Mouse (Mus musculus) cerebellum, adult 11-12 months (tissue): Measurements from ENCODE around the gene Dysf.

Experiments used
- DNase-seq: peaks from one replicate; pipeline ENCODE4 v3.0.0; 2022

Dysf gene

GRCm38 (mm10) chr6:84124609-84125008 is 116.2 kb downstream of the Dysf start:
- DNase-seq, result no peak

DNA sequence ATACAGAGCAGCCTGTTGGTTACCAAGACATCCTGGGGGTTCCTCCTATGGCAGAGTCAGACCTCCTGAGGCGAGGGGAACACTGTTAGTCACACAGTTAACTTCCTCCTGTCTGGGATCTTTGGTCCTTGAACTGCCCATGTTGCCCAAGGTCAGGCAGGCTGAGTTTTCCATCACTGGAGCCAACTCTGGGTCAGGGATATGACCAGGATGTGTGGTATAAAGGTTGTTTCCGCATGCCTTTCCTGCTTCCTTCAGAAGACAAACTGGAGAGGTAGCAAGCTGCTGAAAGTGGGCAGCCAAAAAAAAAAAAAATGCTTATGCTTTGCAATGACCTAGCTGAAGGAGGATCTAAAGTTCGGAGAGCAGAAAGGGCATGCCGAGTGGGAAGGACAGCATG is 116.7 kb downstream of the Dysf start:
- no peak for DNase-seq

DNA sequence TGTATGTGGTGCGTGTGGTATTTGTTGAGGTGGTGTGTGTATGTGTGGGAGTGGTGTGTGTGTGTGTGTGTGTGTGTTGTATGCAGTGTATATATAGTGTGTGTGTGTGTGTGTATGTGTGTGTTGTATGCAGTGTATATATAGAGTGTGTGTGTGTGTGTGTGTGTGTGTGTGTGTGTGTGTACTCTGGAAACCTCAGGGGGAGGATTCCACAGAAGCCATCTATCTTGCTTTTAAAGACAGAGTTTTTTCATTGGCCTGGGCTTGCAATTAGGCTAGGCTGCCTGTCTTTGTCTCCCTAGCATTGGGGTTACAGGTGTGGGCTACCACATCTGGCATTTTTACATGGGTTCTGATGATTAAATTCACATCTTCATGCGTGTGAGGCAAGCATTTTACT is 119.8 kb downstream of the Dysf start:
- DNase-seq, result no peak

DNA sequence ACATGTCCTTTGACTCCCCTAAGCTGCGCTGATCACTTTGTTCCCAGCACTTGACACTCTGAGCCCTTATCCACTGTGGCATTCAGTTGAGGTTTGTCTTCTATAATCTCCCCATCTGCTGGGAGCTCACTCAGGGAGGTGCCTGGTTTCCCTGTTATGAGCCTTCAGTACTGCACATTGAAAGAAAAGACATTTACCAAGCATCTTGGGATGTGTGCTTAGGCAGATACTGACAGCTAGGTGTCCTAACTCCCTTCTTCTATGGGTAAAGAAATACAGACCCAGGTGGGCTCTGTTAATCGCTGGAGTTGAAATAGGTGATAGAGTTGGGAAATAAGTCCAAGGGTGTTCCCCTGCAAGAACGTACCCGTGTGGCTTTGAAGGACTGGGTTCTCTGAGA is 122.5 kb downstream of the Dysf start:
- DNase-seq, result no peak

- no peak for DNase-seq
Measured at GRCm38 (mm10) chr6:84131539-84131938, 123.1 kb downstream of the Dysf start.

GRCm38 (mm10) chr6:84133053-84133452 is 124.7 kb downstream of the Dysf start:
- no peak for DNase-seq

GRCm38 (mm10) chr6:84133996-84134721 is 125.8 kb downstream of the Dysf start:
- DNase-seq, result no peak

- DNase-seq, result peak; percentile 91
Measured at GRCm38 (mm10) chr6:84134722-84135394, 126.5 kb downstream of the Dysf start.

DNA sequence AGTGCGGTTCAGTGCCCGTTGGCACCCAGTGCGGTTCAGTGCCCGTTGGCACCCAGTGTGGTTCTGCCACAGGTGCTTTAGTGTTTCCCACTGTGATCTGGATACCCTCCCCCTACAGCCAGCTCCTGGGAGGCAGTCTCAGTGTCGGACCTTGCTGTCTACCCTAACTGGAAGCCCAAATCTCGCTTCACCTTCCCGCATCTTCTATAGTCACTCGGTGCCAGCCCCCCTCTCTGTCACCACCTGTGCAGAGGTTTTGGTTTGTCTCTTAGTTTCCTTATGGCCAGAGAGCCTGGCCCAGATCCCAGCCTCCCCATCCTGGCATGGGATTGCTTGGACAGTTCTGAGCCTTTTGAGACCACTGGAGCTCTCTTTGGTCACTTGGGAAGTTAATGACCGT is 127.3 kb downstream of the Dysf start:
- peak; percentile 70 for DNase-seq

DNA sequence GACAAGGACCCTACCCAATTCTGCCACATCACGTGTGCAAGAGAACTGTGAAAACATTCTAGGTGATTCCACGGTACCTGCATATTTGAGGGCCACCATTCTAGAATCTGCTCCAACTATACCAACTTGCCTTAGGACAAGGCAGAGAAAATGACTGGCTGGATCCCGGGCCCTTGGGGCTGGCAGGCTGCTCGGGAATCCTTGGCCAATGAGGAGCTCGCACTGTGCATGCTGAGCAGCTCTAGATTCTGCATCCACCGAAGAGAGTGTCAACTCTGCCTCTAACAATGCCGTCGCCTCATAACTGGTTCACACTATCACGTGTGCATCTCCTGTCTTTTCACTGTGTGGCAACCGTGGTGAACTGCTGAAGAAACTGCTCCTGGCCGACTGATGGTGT is 128.0 kb downstream of the Dysf start:
- DNase-seq, result no peak

DNA sequence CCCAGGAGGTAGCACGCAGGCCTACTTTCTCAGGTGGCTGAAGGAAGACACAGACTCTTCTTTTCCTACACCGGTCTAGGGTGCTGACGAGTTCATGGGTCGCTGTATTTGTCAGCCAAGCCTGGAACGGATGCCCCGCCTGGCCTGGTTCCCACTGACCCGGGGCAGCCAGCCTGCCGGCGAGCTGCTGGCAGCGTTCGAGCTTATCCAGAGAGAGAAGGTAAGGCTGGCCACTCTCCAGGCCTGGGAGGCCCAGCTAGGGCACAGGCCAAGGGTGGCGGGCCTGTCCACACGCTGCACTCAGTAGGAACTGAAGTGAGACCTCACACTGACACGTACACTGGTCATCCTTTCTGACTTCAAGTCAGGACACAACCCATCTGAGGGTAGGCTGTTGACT is 131.5 kb downstream of the Dysf start:
- peak; percentile 81 for DNase-seq

GRCm38 (mm10) chr6:84142481-84142880 is 134.1 kb downstream of the Dysf start:
- DNase-seq, result no peak

- DNase-seq, result no peak
Measured at GRCm38 (mm10) chr6:84143328-84143727, 134.9 kb downstream of the Dysf start.

GRCm38 (mm10) chr6:84144393-84144792 is 136.0 kb downstream of the Dysf start:
- no peak for DNase-seq

- DNase-seq, result no peak
Measured at GRCm38 (mm10) chr6:84147206-84148004, 139.0 kb downstream of the Dysf start.

- DNase-seq, result no peak
Measured at GRCm38 (mm10) chr6:84148470-84148869, 140.1 kb downstream of the Dysf start.

GRCm38 (mm10) chr6:84154508-84154907 is 146.1 kb downstream of the Dysf start:
- no peak for DNase-seq

DNA sequence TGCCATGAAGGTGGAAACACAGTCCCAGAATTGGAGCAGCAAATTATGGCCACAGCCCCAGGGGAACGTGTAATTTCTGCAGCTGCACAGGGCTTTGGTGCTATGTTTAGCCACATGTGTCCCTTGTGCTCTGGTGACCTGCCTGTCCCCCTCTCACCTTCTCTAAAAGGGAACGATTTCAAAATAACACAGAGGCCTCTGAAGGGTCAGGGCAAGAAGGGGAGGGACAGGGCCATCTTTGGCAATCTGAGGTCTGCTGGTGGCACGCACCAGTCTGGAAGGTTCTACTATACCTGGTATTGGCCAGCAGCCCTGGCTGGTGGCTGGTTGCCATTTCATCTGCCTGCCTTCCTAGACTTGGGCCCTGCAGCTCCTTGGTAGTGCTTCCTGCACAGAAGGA is 147.4 kb downstream of the Dysf start:
- no peak for DNase-seq

- no peak for DNase-seq
Measured at GRCm38 (mm10) chr6:84156481-84157025, 148.2 kb downstream of the Dysf start.

DNA sequence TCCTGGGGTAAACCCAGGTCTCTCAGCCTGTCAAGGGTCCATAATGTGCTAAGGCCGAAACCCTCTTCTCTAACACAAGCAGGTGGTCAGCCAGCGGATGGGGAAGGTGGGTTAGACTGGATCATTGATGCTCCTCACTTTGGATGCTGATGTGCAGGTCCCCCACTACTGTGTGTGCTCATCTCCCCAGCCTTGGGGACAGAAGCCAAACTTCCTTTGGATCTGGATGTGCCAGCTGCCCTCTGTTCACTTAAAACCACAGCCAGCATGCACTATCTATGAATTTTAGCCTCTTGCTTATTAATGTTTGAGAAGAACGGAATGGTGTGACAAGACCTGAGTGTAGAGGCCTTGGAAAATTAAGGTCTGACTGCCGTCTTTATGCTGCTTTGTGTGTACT is 150.7 kb downstream of the Dysf start:
- no peak for DNase-seq

DNA sequence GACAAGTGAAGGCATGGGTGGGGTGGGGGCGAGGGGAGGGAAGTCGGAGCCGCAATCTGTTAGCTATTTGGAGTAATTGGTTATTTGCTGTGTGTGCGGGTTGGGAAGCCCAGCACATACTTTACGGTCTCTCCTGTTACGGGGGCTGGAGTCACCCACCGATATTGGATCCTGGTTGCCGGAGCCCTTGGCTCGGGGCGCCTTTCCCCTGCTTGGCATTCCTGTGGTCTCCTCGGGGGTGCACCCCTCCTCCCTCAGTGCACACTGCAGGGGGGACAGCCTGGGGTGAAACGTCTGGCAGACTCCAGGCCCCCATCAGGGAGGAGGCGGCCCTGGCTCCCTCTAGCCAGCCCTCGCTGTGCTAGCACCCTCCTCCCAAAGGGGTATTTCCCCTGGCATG is 159.2 kb downstream of the Dysf start:
- no peak for DNase-seq

GRCm38 (mm10) chr6:84168571-84168970 is 160.2 kb downstream of the Dysf start:
- no peak for DNase-seq

DNA sequence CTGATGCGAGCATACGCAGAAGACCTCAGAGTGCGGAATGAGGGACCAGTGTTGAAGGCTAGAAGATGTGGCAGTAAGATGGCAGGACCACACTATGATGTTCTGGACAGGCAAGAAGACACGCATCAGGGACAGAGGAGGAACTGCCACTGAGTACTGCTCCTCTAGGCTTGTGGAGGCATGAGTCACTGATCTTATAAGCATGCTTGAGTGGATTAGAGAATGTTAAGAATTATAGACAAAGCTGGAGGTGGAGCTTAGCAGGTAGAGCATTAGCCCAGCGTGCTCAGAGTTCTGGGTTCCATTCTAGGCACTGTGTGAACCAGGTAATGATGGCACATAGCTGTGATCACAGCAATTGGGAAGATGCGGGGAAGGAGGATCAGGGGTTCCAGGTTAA is 165.2 kb downstream of the Dysf start:
- DNase-seq, result no peak
